Mouse (Mus musculus) activated CD4-positive, CD25-positive, alpha-beta regulatory T cell, adult 9 weeks (primary cell): ENCODE measurements around the gene Olfr573-ps1. TPM values are rescaled to one million over a fixed set of nuclear protein-coding genes. Genes with fewer than 3 reads are reported as not detected.

Source experiments
- polyA plus RNA-seq: library from polyadenylated mRNA; unstranded; fragments of 100-300 nt; shearing (Covaris generic); gene quantifications from one replicate; pipeline ENCODE4 v1.2.1, GENCODE M21; 2017

Gene Olfr573-ps1
- not detected for polyA plus RNA-seq

GRCm38 (mm10) chr7:102942475-102942874 lies at the start of gene Olfr573-ps1:
Gene Olfr573-ps1, minus strand, starts transcription at chr7:102942575.

GRCm38 (mm10) chr7:102989224-102989623 lies 46.8 kb upstream of the Olfr573-ps1 start, which contains the start of gene Olfr578:
Gene Olfr578, minus strand, starts transcription at chr7:102989324.

GRCm38 (mm10) chr7:102975843-102976242 lies 33.5 kb upstream of the Olfr573-ps1 start, which contains the start of gene Olfr577:
Gene Olfr577, minus strand, starts transcription at chr7:102975943.

GRCm38 (mm10) chr7:102962360-102962759 lies 20.0 kb upstream of the Olfr573-ps1 start, which contains the start of gene Olfr576:
Gene Olfr576, plus strand, starts transcription at chr7:102962660.

GRCm38 (mm10) chr7:102958593-102958992 lies 16.2 kb upstream of the Olfr573-ps1 start, which contains the start of gene Olfr575:
Gene Olfr575, minus strand, starts transcription at chr7:102958775.

GRCm38 (mm10) chr7:102948167-102948566 lies 5.8 kb upstream of the Olfr573-ps1 start, which contains the start of gene Olfr574:
Gene Olfr574, plus strand, starts transcription at chr7:102948467.

GRCm38 (mm10) chr7:102924109-102924508 lies 18.3 kb downstream of the Olfr573-ps1 start, which contains the start of gene Olfr572:
Gene Olfr572, plus strand, starts transcription at chr7:102924409.

GRCm38 (mm10) chr7:102917032-102917875 lies 25.1 kb downstream of the Olfr573-ps1 start, which contains the start of gene Olfr571:
Gene Olfr571, minus strand, starts transcription at chr7:102917536.

Other genes with a start within 250 kb of the Olfr573-ps1 start
- gene Olfr557, start 246.7 kb downstream of the Olfr573-ps1 start, polyA plus RNA-seq: not detected
- gene Olfr558, start 240.4 kb downstream of the Olfr573-ps1 start, polyA plus RNA-seq: not detected
- gene Olfr33, start 223.5 kb downstream of the Olfr573-ps1 start, polyA plus RNA-seq: not detected
- not detected for gene Olfr559, start 215.1 kb downstream of the Olfr573-ps1 start, polyA plus RNA-seq
- gene Olfr560, start 183.2 kb downstream of the Olfr573-ps1 start, polyA plus RNA-seq: not detected
- not detected for gene Olfr78, start 183.1 kb downstream of the Olfr573-ps1 start, polyA plus RNA-seq
- not detected for gene Olfr561, start 171.4 kb downstream of the Olfr573-ps1 start, polyA plus RNA-seq
- not detected for gene Olfr564, start 139.1 kb downstream of the Olfr573-ps1 start, polyA plus RNA-seq
- gene Olfr566, start 83.8 kb downstream of the Olfr573-ps1 start, polyA plus RNA-seq: not detected
- not detected for gene Olfr568, start 65.5 kb downstream of the Olfr573-ps1 start, polyA plus RNA-seq
- not detected for gene Olfr569, start 51.7 kb downstream of the Olfr573-ps1 start, polyA plus RNA-seq
- gene Olfr570, start 48.0 kb downstream of the Olfr573-ps1 start, polyA plus RNA-seq: not detected
- not detected for gene Olfr571, start 25.0 kb downstream of the Olfr573-ps1 start, polyA plus RNA-seq
- not detected for gene Olfr572, start 18.2 kb downstream of the Olfr573-ps1 start, polyA plus RNA-seq
- gene Olfr574, start 5.9 kb upstream of the Olfr573-ps1 start, polyA plus RNA-seq: not detected
- not detected for gene Olfr575, start 16.2 kb upstream of the Olfr573-ps1 start, polyA plus RNA-seq
- not detected for gene Olfr576, start 20.1 kb upstream of the Olfr573-ps1 start, polyA plus RNA-seq
- not detected for gene Olfr577, start 33.4 kb upstream of the Olfr573-ps1 start, polyA plus RNA-seq
- gene Olfr578, start 46.7 kb upstream of the Olfr573-ps1 start, polyA plus RNA-seq: not detected
- not detected for gene Olfr582, start 95.4 kb upstream of the Olfr573-ps1 start, polyA plus RNA-seq
- gene Olfr583, start 108.7 kb upstream of the Olfr573-ps1 start, polyA plus RNA-seq: not detected
- not detected for gene Olfr584, start 139.3 kb upstream of the Olfr573-ps1 start, polyA plus RNA-seq
- gene Olfr585, start 155.1 kb upstream of the Olfr573-ps1 start, polyA plus RNA-seq: not detected
- gene Olfr586, start 183.1 kb upstream of the Olfr573-ps1 start, polyA plus RNA-seq: not detected
- gene Olfr588-ps1, start 198.3 kb upstream of the Olfr573-ps1 start, polyA plus RNA-seq: not detected
- not detected for gene Olfr589, start 213.8 kb upstream of the Olfr573-ps1 start, polyA plus RNA-seq
- not detected for gene Olfr591, start 235.8 kb upstream of the Olfr573-ps1 start, polyA plus RNA-seq
- not detected for gene Olfr592, start 242.2 kb upstream of the Olfr573-ps1 start, polyA plus RNA-seq